Mouse (Mus musculus): ENCODE results near the gene Tat. TPM values are rescaled to one million over a fixed set of nuclear protein-coding genes. Genes with fewer than 3 reads are reported as not detected.
"Not testable (repeated sequence)": the region's sequence is repeated elsewhere in the genome, so short reads cannot be mapped to it uniquely, and the experiment has no call there.

Gene Tat
- total RNA-seq, 2 experiments from 2014 or later = not detected

DNA sequence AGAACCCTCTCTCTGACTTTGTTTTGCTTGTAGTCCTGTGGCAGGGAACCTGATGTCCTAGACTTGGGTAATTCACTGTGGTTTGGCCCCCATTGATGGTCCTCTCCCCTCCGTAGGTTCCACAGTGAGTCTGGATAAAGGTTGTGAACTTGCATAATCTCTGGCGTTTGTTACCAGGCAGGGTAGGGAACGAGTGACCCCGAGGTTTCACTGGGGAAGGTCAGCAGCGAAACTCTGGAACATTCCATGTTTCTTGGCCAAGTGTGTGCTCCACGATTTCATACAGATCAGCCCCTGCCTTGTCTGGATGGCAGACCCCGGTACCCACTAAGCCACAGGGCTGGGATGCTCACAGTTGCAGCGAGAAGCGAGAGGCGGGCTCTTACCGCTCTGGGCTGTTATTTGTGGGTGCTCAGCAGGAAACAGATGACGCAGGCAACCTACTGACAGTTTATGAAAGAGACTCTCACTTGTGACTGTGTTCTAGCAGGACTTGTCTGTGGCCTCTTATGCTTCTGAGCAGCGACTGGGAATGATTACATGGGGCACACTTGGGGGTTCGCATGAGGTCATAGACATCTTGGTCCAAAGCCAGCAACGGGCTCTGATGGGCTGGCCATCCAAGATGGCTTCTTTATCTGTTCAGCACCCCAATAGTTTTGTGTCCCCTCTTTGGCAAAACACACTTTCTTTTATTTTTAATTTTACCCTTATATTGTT, 7.7 kb upstream of the Tat start:
- intact Hi-C loops (cut with DNase I) = no loop called here
- no peak for DNase-seq

DNA sequence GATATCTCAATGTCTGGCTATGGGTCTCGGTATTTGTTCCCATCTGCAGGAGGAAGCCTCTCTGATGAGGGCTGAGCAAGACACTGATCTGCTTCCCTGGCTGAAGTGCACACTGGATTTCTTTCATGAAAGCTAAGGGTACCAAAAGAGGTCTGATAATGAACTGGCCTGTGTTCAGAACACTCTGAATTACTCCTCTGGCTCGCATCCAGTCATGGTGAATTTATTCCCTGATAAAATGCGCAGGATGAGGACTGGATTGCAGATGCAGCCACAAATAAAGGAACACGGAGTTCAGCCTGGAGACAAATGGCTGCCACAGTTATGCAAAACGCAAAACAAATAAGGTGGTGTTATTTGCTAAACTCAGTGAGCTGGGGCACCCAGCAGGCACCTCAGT, 6.3 kb upstream of the Tat start:
- intact Hi-C loops (cut with DNase I) = no loop called here
- no peak for DNase-seq

DNA sequence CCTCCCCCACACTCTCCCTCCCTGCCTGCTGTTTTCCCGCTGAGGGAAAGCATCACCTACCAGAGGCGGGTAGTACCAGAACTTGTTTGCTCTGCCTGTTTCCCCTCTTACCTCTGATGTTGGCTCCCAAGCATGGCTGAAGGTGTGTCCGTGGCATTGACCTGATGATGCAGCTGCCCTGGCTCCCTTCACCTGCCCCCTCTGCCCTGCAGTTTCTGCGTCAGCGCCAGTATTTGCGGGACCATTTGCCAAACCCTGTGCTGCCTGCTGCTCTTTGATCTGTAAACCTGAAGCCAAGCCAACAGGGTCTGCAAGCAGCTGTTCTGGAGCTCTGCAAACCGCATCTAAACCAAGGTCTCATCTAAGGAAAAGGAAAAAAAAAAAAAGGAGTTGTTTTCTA, 3.9 kb upstream of the Tat start:
- no peak for DNase-seq
- intact Hi-C loops (cut with DNase I) = no loop called here

DNA sequence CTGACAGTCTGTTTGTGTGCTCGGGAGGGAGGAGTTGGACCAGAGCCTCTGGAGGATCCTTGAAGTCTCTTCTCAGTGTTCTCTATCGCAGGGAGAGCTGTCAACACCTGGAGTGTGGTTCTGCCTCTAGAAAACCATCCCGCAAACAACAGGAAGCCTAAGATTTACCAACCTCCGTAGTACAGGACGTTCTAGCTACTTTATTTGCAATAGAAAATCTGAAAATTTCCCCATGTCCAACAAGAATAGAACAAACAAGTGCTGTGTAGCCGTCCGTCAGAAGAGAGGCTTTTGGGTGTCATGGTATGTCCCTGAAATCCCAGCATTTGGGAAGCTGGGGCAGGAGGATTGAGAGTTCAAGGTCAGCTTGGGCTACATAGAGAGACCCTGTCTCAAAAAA, 2.5 kb upstream of the Tat start:
- intact Hi-C loops (cut with DNase I) = no loop called here
- DNase-seq = no peak

DNA sequence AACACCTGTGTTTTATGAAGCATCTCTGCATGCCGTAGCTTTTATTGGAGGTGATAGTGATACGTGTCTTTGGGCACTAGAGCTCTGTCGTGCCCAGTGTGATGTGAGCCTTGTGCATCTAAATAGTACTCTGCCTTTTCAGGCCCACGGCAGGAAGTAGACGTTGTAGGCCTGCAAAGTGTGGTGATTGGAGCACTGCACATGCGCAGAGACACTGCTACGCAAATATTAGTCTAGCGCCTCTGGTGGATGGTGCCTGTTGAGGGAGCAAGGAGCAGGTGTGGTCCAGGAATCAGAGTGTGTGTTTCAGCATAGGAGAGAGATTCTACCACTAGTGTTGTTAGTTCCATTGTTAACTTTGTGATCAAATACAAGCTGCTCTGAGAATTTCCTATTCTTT, 1.1 kb upstream of the Tat start:
- DNase-seq = no peak
- intact Hi-C loops (cut with DNase I) = no loop called here

DNA sequence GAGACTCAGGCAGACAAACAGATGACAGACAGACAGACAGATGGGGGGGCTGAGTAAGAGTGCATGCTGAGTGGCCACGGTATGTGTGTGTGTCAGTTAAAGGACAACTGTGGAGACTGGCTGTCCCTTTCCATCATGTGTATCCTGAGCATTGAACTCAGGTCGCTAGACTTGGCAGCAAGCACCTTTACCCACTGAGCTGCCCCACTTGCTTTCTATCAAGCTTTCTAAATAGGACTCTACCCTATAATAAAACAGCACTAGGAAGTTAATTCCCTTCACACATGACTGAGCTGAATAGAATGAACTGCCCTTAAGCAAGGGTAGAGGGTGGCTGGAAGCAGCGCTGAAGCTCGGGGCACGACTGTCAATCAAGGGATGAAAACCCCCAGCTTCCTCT, 1.9 kb downstream of the Tat start:
- intact Hi-C loops (cut with DNase I) = no loop called here
- no peak for DNase-seq

DNA sequence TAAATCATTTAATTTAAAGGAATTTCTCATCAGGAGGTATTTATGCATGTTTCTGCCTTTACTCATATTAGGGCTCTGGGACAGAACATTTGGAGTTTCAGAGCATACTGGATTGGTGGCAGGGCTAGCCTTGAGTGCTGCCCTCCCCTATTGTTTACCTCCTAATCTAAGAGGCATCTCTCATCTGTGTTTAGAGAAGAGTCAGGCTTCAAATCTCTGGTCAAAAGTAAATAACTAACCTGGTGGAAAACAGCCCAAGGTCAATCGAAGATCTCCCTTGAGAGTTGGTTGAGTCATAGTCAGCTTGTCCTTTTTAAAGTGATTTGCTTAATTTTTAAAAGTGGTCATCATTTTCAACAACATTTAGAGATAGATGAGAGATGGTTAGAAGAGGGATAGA, 2.7 kb downstream of the Tat start:
- intact Hi-C loops (cut with DNase I) = no loop called here
- DNase-seq = no peak

DNA sequence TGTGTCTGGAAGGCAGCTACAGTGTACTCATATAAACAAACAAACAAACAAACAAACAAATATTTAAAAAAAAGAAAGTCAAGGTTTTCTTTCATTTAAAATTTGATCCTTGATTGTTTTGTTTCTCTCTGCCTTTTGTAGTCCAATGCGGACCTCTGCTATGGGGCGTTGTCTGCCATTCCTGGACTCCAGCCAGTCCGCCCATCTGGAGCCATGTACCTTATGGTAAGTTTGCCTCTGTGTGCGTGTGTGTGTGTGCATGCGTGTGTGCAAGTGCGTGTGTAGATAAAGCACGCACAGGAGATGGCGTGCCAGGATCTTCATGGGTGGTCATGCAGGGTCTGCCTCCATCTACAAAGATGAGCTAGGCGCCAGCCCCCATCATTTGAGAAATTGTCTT, 7.1 kb downstream of the Tat start:
- DNase-seq = no peak
- intact Hi-C loops (cut with DNase I) = no loop called here

DNA sequence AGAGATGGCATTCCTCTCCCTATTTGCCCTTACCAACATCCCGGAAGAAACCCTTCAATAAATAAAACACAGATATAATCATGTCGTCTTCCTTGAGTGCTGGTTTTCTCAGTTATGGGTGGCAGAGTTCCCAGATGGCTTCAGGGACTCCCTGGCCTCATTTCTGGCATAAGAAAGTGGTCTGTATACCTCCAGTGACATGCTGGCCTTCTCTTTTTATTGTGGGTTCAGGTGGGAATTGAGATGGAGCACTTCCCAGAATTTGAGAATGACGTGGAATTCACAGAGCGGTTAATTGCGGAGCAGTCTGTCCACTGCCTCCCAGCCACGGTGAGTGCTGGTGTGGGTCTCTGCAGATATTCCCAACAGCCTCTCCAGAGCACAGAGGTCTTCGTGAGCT, 7.8 kb downstream of the Tat start:
- no peak for DNase-seq
- intact Hi-C loops (cut with DNase I) = no loop called here

DNA sequence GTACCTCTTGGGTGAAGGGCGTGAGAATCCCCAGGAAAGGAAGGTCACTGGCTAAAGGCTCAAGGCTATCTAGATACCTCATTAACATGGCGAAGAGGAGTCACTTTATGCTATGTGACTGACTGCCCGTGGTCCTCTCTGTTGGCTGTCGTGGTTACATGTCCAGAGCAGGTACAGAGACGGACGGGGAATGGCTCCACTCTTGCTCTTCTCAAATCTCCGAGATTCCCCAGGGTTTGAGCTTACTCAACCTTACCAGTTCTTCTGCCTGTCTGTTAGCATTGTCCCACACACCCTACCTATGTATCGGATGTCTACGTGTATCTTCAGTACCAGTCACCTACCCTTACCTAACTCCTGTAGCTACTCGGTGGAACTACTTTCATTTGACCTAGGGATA, 9.7 kb downstream of the Tat start:
- intact Hi-C loops (cut with DNase I) = no loop called here

DNA sequence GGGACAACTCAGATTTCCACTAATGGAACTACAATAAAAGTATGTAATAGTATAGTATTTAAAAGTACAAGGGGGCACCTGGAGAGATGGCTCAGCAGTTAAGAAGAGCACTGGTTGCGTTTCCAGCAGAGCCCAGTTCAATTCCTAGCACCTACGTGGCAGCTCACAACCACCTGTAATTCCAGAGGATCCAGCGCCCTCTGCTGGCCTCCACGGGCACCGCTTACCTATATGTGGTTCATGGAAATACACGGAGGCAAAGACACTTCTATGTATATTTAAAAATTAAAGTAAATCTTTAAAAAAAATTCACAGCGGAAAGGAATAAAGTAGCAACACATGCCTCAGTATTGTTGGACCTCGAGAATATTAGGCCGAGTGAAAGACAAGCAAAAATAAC, 12.7 kb downstream of the Tat start:
- DNase-seq = no peak
- intact Hi-C loops (cut with DNase I) = no loop called here

More for the DNA sequence above, 9.7 kb downstream of the Tat start:
- DNase-seq = no peak

DNA sequence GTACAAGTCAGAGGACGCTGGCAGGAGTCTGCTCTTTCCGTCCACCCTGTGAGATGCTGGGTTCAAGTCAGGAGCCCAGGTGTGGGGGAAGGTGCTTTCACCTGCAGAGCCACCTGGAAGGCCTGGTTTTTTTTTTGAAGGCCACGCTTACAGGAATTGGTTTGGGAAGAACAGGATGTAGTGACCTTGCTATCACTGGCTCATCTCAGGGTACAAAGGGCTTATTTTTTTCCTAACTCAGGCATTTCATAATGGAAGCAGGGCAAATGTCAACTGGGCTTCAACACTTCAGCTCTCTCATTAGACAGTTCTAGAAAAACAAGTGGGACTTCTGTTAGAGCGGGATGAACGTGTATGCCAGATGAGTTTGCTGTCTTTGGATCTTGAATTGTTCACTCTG, 14.1 kb downstream of the Tat start:
- DNase-seq = no peak
- intact Hi-C loops (cut with DNase I) = no loop called here

DNA sequence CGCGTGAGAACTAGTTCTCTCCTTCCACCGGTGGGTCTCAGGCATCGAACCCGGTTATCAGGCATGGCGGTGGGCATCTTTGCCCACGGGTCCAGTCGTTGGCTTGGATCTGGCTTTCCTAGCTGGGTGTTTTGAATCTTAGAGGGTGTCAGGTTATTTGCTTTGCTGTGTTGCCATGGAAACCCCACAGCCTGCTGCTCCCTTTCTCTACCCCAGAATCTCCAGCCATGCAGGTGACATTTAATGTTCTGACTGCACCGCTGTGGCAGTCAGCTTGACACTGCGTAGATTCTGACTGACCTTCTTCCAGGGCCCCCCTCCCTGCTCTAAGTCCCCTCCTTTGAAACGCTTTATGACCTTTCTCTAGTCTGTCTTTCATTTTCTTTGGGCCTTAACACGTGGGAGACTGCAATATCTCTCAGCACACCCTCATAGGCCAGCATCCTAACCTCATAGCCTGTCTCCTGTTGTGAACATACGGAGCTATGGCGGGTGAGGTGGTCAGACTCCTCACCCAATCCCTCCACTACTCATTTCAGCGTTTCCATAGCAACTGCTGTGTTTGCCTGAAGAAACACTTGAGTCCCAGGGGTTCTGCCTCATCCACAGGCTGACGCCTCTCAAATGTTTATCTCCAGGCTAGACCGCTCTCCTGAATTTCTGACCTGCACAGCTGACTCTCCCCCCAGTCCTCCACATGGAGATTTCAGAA, 16.2 kb downstream of the Tat start:
- intact Hi-C loops (cut with DNase I) = loop anchor here (5.0 kb wide), 1 partner anchor 66 kb away; no protein-coding TSS in a partner anchor
- DNase-seq = no peak

DNA sequence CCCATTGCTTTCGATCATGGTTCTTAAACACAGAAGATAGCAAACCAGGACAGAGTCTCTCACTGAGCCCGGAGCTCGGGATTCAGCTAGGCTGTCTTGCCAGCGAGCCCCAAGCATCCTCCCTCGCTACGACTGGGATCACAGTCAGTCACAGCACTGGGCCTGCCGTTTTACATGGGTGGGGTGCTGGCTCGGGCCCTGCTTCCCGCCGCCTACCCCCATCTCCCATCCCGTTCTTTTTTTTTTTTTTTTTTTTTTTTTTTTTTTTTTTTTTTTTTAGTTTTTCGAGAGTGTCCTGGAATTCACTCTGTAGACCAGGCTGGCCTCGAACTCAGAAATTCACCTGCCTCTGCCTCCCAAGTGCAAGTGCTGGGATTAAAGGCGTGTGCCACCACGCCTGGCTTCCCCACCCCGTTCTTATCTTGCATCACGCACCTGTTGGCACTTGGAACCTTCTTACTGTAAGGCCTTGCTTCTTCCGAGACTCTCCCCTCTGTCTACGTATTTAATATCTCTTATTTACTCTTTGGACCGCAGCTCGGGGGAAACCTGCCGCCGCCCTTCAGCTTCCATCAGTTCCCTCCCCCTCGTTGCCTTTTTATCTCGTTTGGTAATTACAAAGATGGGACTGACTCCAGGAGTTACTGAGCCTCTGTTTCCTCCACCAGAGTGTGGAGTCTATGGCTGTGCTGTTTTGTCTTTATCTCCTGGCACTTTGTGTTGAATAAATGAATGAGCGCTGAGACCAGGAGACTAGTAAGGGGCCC, 18.2 kb downstream of the Tat start:
- no peak for DNase-seq
- intact Hi-C loops (cut with DNase I) = loop anchor here (5.0 kb wide), 1 partner anchor 64 kb away; no protein-coding TSS in a partner anchor

DNA sequence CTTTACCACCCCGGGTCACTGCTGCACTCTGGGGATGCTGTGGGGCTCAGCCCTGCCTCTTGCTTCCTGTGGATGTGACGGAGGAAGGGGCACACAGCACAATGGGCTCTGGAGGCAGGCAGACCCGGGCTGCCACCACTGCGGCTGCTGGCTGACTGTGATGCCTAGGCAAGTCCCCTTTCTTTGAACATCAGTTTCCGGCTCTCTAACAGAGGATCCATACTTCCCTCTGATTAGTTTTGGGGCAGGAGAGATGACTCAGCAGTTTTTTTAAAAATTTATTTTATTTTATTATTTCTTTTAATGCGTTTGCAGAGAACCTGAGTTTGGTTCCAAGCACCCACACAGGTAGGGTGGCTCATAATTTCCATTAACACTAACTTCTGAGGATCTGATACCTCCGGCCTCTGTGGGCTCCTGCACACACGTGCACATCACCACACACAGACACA, 18.8 kb downstream of the Tat start:
- no peak for DNase-seq
- intact Hi-C loops (cut with DNase I) = loop anchor here (5.0 kb wide), 1 partner anchor 63 kb away; no protein-coding TSS in a partner anchor

DNA sequence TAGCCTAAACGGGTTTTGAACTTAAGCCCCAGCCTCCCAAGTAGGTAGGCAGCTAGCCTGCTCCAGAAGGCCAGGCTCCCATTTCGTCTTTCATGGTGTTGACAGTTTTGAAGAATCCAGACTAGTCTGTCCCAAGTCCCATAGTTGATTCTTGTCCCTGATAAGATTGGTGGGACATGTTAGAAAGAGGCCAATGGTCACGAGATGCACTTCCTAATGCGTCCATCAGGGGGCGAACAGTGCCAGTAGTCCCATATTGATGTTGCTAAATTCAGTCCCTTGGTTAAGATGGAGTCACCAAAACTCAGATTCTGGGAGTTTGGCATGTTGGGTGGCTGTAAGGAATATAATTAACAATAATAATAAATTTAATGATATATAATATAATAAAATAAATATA, 20.6 kb downstream of the Tat start:
- intact Hi-C loops (cut with DNase I) = no loop called here
- peak in 1 of 2 experiments; percentile 23 for DNase-seq

DNA sequence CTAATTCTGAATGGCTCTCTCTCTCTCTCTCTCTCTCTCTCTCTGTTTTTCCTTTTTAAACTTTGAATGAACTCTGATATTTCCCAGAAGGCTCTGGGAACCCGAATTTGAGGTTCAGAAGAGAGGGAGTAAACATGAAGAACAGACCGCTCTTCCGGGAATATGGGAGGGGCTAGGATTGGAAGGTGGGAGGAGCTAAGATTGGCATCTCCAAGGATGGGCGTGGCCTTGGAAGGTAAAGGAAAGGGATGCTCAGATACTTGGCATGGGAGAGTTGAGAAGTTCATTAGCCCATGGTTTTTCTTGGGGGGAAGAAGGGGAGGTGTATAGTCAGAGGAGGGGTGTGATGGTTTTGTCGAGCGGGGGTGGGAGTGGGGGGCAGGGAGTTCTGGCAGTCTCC, 31.8 kb downstream of the Tat start:
- intact Hi-C loops (cut with DNase I) = no loop called here
- DNase-seq = no peak

DNA sequence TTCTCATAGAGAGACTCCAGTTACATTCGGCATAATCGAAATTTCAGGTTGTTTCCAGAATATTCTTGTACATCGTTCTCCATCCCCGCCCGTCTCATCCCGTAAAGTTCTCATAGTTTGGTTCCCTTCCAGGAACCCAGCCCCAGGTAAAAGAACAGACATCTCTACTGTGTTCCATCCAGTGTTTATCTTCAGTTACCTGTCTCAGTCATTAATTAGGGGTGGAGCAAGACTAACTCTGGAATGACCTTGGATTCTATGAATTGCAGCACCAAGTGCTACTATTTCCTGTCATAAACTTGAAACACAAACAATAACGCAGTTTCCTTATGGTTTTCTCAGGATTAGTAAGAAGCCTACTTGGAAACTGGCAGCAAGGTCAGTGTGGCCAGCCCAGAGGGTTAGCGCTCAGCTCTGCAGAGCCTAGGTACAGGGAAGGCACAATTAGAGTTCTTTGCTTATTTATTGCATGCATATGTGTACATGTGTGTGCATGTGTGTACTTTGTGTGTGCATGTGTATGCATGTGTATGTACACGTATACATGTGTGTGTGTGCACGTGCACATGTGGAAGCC, 32.6 kb downstream of the Tat start:
- no peak for DNase-seq
- intact Hi-C loops (cut with DNase I) = no loop called here

DNA sequence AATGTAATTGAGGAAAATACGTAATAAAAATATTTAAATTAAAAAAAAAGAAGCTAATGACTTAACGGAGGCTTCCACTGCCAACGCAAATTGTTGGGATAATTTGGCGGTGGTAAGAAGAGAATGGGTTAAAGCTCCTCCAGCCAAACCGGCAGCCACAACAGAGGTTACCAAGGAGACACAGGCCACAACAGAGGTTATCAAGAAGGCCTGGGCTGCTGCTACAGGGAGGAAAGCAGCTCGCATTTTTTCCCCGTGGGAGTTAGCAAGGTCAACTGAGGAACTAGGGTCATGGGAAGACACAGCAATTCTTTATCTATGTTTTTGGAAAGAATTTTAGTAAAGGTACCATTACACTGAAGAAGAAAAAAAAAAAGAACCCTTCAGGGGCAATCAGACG, 43.5 kb downstream of the Tat start:
- intact Hi-C loops (cut with DNase I); DNase-seq: not testable (repeated sequence)

DNA sequence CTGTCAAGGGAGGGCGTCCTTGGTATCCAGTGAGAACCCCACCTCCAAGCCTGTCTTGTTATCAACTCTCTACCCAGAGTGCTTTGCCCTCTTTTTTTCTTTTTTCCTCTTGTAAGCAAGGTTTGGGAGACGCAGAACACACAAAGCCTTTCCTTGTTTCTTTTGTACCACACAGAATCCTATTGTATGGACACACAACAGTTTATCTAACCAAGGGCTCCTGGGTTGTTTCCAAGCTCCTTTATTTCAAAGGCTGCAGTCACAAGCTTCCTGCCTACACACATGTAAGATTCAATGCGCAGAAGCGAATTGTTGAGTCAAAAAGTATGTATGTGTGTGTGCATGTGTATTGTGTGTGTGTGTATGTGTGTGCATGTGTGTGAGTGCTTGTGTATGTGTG, 44.1 kb downstream of the Tat start:
- DNase-seq = no peak
- intact Hi-C loops (cut with DNase I) = no loop called here

DNA sequence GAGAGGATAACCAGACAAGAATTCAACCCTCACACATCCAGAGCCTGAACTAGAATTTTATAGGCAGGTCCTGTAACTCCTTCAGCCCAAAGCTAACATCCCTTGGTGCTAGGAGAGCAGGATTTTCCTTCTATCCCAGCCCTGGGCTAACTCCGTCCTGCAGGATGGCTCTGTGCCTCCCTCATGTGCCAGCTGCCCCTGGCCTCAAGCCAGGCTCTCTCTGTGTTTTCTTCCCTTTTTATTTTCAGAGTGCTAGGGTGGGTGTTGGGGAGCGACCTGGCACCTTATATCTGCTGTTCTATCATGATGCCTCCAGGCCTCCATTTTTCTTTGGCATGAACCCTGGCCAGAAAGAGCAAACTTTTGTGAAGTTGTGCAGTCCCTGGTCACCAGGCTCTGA, 45.9 kb downstream of the Tat start:
- intact Hi-C loops (cut with DNase I) = no loop called here
- DNase-seq = no peak

All from gastrocnemius, postnatal 36 days (tissue).